Mouse (Mus musculus): ENCODE results near the gene Tgif1. TPM values are rescaled to one million over a fixed set of nuclear protein-coding genes. Genes with fewer than 3 reads are reported as not detected.

The Tgif1 gene
- polyA plus RNA-seq, 1 experiment = 45.2 TPM

DNA sequence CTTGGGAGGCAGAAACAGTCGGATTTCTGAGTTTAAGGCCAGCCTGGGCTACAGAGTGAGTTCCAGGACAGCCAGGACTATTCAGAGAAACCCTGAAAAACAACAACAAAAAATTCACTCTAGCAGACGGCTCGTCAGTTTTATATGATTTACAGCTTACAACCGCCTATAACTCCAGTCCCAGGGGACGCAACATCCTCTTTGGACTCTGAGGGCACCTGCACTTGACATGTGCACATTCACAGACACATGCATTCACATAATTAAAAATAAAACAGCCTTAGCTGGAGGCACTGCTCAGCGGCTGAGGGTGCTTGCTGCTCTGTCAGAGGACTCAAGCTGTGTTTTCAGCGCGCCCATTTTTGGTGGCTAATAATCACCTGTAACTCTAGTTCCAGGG is 37.2 kb upstream of the Tgif1 start:
- 94% methylated on average over 8 of the region's 8 CpGs for WGBS
- no peak for DNase-seq
- H3K27ac ChIP-seq (ENCODE audit: control insufficient read depth, insufficient read depth, low read length) = no peak overlapping the region
- no peak overlapping the region for H3K4me3 ChIP-seq (ENCODE audit: control insufficient read depth, insufficient read depth, low read length)
- H3K27me3 ChIP-seq (ENCODE audit: control insufficient read depth, insufficient read depth, low read length) = no peaks in the 10 kb centered on the region
- TF ChIP-seq POLR2A (IDR thresholded peaks at IDR 0.05; ENCODE audit: control insufficient read depth, extremely low read depth, insufficient read depth, low read length, poor library complexity) (no peak), CTCF (IDR thresholded peaks at IDR 0.05; ENCODE audit: borderline replicate concordance, control insufficient read depth, extremely low read depth, insufficient read depth, low read length, poor library complexity) (no peak)
- H3K36me3 ChIP-seq (ENCODE audit: control insufficient read depth, insufficient read depth, low read length) = no peaks in the 10 kb centered on the region
- H3K4me1 ChIP-seq (replicated peaks; ENCODE audit: control insufficient read depth, insufficient read depth, low read length) = no peaks in the 10 kb centered on the region

DNA sequence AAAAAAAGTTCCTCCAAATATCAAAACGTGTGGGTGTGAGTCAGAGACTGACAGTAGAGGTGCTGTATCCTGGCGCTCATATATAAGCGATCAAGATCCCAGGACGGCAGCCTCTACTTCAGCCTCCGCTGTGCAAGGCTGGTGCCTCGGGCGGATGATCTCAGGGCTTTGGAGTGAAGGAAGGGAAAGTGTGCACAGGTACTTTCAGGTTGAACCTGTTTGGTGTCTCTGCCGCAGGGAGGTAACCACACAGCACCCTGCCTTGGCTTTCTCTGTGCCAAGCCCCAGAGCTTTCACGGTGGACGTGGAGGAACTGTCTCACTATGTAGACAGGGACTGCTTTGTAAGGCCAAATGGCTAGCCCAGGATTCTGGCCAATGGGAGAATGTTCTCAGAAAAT is 35.3 kb upstream of the Tgif1 start:
- TF ChIP-seq POLR2A (IDR thresholded peaks at IDR 0.05; ENCODE audit: control insufficient read depth, extremely low read depth, insufficient read depth, low read length, poor library complexity) = no peak
- TF ChIP-seq CTCF (IDR thresholded peaks at IDR 0.05; ENCODE audit: borderline replicate concordance, control insufficient read depth, extremely low read depth, insufficient read depth, low read length, poor library complexity) = no peak
- Histone ChIP-seq H3K4me3 (ENCODE audit: control insufficient read depth, insufficient read depth, low read length) (no peak overlapping the region), H3K4me1 (replicated peaks; ENCODE audit: control insufficient read depth, insufficient read depth, low read length) (no peaks in the 10 kb centered on the region), H3K36me3 (ENCODE audit: control insufficient read depth, insufficient read depth, low read length) (no peaks in the 10 kb centered on the region), H3K27me3 (ENCODE audit: control insufficient read depth, insufficient read depth, low read length) (no peaks in the 10 kb centered on the region), H3K27ac (ENCODE audit: control insufficient read depth, insufficient read depth, low read length) (no peak overlapping the region)
- WGBS = 93% methylated on average over 10 of the region's 10 CpGs
- no peak for DNase-seq

GRCm38 (mm10) chr17:70887848-70888247 is 34.5 kb upstream of the Tgif1 start:
- no peaks in the 10 kb centered on the region for H3K27me3 ChIP-seq (ENCODE audit: control insufficient read depth, insufficient read depth, low read length)
- no peak overlapping the region for H3K27ac ChIP-seq (ENCODE audit: control insufficient read depth, insufficient read depth, low read length)
- no peak for DNase-seq
- H3K4me3 ChIP-seq (ENCODE audit: control insufficient read depth, insufficient read depth, low read length) = no peak overlapping the region
- H3K36me3 ChIP-seq (ENCODE audit: control insufficient read depth, insufficient read depth, low read length) = no peaks in the 10 kb centered on the region
- TF ChIP-seq POLR2A (IDR thresholded peaks at IDR 0.05; ENCODE audit: control insufficient read depth, extremely low read depth, insufficient read depth, low read length, poor library complexity) (no peak), CTCF (IDR thresholded peaks at IDR 0.05; ENCODE audit: borderline replicate concordance, control insufficient read depth, extremely low read depth, insufficient read depth, low read length, poor library complexity) (no peak)
- WGBS = 93% methylated on average over 9 of the region's 9 CpGs
- 0 out of 2 replicates have a peak, but pooled peaks cover 4% of the 10 kb centered on the region for H3K4me1 ChIP-seq (replicated peaks; ENCODE audit: control insufficient read depth, insufficient read depth, low read length)

DNA sequence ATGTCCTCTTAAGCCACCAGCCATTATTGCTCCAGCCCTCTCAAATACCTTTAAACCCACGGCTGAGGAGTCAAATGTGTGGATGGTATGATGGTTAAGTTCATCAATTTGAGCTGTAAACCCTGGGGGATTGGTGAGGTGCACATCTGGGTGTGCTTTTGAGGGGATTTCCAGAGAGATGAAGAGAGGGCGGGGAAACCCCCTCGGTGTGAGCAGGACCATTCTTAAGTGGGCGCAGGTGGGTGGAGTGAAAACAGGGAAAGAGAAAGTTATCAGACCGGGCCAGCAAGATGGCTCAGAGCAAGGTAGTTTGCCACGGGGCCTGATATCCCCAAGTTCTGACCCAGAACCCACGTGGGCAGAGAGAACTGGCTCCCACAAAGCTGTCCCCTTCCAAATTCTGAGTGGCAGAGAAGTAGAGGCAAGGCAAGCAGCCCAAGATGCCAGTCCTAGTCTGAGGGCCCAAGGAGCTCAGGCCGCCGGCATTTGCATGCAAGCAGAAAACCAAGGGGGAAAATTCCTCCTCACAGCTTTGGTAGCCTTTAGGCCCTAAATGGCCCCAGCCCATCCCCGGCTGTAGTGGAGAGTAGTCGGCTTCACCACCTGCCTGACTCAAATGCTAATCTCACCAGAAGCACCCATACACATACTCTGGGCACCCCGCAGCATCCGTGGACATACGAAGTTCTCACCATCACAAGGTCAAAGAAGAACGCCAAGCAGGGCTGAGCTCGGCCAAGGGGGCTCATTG is 33.5 kb upstream of the Tgif1 start:
- 0 out of 2 replicates have a peak, but pooled peaks cover 4% of the 10 kb centered on the region for H3K4me1 ChIP-seq (replicated peaks; ENCODE audit: control insufficient read depth, insufficient read depth, low read length)
- no peak overlapping the region for H3K4me3 ChIP-seq (ENCODE audit: control insufficient read depth, insufficient read depth, low read length)
- DNase-seq = no peak
- no peak overlapping the region for H3K27ac ChIP-seq (ENCODE audit: control insufficient read depth, insufficient read depth, low read length)
- H3K36me3 ChIP-seq (ENCODE audit: control insufficient read depth, insufficient read depth, low read length) = no peaks in the 10 kb centered on the region
- no peaks in the 10 kb centered on the region for H3K27me3 ChIP-seq (ENCODE audit: control insufficient read depth, insufficient read depth, low read length)
- TF ChIP-seq CTCF (IDR thresholded peaks at IDR 0.05; ENCODE audit: borderline replicate concordance, control insufficient read depth, extremely low read depth, insufficient read depth, low read length, poor library complexity) (no peak), POLR2A (IDR thresholded peaks at IDR 0.05; ENCODE audit: control insufficient read depth, extremely low read depth, insufficient read depth, low read length, poor library complexity) (no peak)
- 89% methylated on average over 16 of the region's 16 CpGs for WGBS

- H3K27me3 ChIP-seq (ENCODE audit: control insufficient read depth, insufficient read depth, low read length) = no peaks in the 10 kb centered on the region
- 95% methylated on average over 5 of the region's 5 CpGs for WGBS
- DNase-seq = no peak
These were observed 32.5 kb upstream of the Tgif1 start for GRCm38 (mm10) chr17:70885868-70886267.

DNA sequence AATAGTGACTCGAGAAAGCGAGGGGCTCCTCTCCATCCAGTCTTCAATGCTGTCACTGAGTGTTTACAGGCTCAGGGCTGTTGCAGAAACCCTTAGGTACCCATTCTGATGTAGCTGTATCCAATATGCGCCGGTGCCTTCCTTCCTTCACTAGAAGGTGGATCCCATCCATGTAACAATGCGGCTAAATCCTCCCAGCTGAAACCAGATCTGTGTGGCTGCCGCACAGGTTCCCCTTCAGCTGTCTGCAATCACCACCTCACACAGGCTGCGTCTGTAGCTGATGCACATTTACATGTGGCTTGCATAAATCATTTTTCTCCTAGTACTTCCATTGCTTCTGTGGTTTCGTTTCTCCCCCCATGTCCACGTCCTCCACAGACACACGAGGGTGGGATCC is 28.6 kb upstream of the Tgif1 start:
- no peak for TF ChIP-seq POLR2A (IDR thresholded peaks at IDR 0.05; ENCODE audit: control insufficient read depth, extremely low read depth, insufficient read depth, low read length, poor library complexity)
- no peak for TF ChIP-seq CTCF (IDR thresholded peaks at IDR 0.05; ENCODE audit: borderline replicate concordance, control insufficient read depth, extremely low read depth, insufficient read depth, low read length, poor library complexity)
- H3K27me3 ChIP-seq (ENCODE audit: control insufficient read depth, insufficient read depth, low read length) = no peaks in the 10 kb centered on the region
- WGBS = 83% methylated on average over 10 of the region's 10 CpGs

More at GRCm38 (mm10) chr17:70885868-70886267, 32.5 kb upstream of the Tgif1 start:
- H3K4me1 ChIP-seq (replicated peaks; ENCODE audit: control insufficient read depth, insufficient read depth, low read length) = 0 out of 2 replicates have a peak, but pooled peaks cover 4% of the 10 kb centered on the region
- no peak overlapping the region for H3K4me3 ChIP-seq (ENCODE audit: control insufficient read depth, insufficient read depth, low read length)
- H3K27ac ChIP-seq (ENCODE audit: control insufficient read depth, insufficient read depth, low read length) = no peak overlapping the region
- TF ChIP-seq CTCF (IDR thresholded peaks at IDR 0.05; ENCODE audit: borderline replicate concordance, control insufficient read depth, extremely low read depth, insufficient read depth, low read length, poor library complexity) = no peak
- no peak for TF ChIP-seq POLR2A (IDR thresholded peaks at IDR 0.05; ENCODE audit: control insufficient read depth, extremely low read depth, insufficient read depth, low read length, poor library complexity)
- no peaks in the 10 kb centered on the region for H3K36me3 ChIP-seq (ENCODE audit: control insufficient read depth, insufficient read depth, low read length)

More for the DNA sequence above, 28.6 kb upstream of the Tgif1 start:
- 0 out of 2 replicates have a peak, but pooled peaks cover 4% of the 10 kb centered on the region for H3K4me1 ChIP-seq (replicated peaks; ENCODE audit: control insufficient read depth, insufficient read depth, low read length)
- no peaks in the 10 kb centered on the region for H3K36me3 ChIP-seq (ENCODE audit: control insufficient read depth, insufficient read depth, low read length)
- H3K4me3 ChIP-seq (ENCODE audit: control insufficient read depth, insufficient read depth, low read length) = no peak overlapping the region
- no peak for DNase-seq
- no peak overlapping the region for H3K27ac ChIP-seq (ENCODE audit: control insufficient read depth, insufficient read depth, low read length)
